Mouse (Mus musculus) cerebellum, adult 18-20 months (tissue): ENCODE results near the gene Zcchc9.
"Not testable (repeated sequence)": the region's sequence is repeated elsewhere in the genome, so short reads cannot be mapped to it uniquely, and the experiment has no call there.

Experiments used
- DNase-seq, 2 experiments: peaks; one replicate each; pipeline ENCODE4 v3.0.0; 2021

Zcchc9 gene

DNA sequence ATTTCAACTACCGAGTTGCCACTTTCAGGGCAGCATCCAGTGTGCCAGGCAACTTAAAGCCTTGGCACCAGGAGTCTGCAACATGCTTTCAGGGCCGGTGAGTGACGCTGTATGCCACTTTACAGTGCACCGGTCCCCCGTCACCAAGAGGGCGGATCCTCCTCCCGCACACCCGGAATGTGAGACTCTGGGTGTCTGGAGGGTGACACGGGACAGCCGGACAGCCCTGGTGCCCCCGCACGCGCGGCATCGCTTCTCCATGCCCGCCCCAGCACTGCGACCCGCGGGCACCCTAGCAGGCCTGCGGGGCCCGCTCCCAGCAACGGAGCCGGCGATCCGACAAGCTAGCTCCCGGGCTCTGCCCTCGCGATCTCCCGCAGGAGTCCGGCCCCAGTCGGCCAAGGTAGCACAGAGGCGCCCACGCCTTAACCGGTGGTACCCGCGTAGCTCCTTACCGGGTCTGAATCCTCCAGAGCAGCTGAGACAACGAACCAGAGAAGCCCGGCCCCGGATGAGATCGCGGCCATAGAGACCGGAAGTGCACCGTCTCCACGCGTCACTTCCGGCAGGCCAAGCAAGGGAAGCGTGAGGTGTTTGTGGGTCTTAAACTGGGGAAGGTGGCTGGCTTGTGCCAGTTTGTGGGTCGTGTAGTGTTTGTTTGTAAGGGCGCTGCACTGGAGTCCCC lies at the start of gene Zcchc9:
Gene Zcchc9, minus strand, starts transcription at position 551 of the 685 bp plus-strand sequence.
- DNase-seq = peak; percentile 89 to 93

DNA sequence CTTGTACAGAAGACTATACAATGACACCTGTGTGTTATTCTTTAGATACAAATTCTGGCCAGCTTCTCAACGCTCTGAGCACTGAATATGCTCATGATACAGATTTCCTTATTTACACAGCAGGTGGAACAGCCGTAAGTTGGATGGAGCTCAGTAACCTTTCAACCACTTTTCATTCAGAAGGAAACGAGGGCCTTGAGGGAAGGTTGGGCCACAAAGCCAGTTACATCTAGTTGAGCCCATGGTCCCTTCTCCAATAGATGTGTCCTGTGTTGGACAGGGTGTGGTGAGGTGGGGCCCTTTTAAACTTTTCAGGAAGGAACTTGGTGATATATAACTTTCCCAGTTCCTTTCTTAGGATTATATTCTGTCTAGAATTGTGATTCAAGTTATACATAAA lies 46.9 kb upstream of the Zcchc9 start:
- DNase-seq = no peak

DNA sequence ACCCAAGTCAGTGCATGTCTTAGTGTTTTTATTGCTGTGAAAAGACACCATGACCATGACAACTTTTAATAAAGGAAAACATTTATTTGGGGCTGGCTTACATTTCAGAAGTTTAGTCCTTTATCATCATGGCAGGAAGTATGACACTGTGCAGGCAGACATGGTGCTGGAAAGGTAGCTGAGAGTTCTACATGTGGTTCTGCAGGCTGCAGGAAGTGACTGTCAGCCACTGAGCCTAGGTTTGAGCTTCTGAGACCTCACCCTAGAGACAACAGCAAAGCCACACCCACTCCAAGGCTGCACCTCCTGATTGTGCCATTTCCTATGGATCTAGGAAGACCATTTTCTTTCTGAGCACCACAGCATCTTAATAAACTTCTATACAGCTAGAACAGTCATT lies 20.4 kb upstream of the Zcchc9 start:
- DNase-seq = no peak

DNA sequence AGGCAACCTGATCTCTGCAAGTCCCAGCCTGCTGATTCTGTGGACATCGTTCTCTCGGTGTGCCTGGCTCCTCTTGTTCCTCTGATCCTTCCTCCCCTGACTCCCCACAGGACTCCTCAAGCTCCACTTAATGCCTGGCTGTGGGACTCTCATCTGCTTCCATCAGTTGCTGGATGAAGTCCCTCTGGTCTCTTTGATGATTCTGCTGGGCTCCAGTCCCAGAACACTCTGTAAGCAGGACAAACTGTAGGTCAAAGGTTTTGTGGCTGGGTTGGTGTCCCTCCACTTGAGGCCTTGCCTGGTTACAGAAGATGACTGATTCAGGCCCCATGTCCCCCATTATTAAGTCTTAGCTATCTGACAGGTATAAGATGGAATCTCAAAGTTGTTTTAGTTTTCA lies 18.6 kb upstream of the Zcchc9 start:
- DNase-seq = no peak

DNA sequence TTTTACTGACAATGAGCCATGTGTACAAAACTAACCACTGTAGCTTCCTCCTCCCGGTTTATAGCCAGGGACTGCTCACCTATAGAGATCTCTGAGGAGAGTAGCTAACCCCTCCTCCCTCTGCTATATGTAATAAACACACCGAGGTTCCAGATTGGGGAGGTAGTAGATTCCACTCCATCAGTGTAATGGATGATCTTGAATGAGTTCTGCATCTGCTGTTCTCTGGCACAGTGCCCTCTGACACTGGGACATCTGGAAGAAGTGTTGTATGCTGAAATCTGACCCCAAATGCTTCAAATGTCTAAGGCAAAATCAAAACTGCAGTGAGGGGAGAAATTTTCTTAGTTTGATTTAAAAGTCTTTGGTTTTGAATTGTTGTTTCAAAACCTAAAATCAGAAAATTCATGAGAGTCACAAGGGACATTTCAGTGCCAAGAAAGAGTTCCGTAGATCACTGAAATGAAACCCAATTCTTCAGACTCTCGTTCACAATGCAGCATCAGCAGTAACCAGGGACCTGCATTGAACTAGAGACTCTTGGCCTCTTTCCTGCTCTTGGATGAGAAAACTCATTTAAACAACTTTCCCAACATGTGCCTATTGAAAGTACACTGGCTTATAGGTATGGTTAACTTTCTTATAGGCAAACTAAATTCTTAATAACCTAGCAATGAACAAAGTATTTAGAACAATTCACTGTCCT lies 17.5 kb upstream of the Zcchc9 start:
- DNase-seq = no peak

DNA sequence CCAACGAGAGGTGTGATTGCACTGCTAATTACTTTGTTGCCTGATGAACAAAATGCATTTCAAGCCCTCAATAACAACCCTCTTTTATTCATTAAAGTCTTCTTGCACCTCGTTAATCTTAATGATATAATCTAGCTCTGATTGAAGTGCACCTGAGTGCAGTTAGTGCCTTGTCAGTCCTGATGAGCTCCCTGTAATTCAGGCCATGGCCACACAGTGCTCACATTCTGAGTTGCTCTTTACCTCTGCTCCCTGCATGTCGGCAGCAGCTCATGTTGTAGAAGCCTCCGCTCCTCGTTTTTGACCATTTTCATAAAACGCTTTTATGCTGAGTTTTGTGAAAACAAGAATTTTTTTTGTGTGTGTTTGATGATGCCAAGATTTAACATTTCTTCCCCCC lies 16.2 kb upstream of the Zcchc9 start:
- DNase-seq = no peak

DNA sequence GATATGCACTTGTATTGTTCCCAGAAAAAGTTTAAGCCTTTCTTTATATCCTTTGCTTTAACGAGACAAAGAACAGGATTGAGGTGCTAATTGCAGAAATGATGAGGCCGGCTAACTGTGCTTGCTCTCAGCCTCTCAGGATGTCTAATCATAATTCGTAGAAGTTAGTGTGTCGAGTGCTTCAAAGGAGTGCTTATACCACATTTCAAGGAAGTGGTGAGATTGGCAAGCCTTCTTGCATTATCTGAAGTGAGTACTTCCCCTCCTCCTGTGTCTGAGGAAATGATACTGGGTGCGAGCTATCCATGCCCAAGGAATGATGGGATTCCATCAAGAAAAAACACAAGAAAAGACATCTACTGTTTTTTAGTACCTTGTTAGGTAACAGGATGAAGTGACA lies 7.2 kb upstream of the Zcchc9 start:
- no peak for DNase-seq

DNA sequence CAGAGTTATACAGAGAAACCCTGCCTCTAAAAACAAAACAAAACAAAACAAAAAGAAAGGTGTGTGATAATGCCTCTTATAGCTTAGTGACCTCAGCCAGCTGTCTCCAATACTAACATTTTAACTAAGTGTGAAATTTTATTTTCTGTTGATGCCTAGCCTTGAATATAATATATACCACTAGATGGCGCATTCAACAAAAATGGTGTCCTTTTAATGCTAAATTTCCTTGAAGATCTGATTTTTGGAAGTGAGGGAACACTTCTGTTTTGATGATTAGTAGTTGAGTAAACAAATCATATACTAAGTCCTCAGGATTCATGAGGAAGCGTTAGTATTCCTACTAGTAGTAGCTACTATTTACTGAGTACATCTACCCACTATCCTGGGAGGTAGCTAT lies 2.0 kb upstream of the Zcchc9 start:
- no peak for DNase-seq

DNA sequence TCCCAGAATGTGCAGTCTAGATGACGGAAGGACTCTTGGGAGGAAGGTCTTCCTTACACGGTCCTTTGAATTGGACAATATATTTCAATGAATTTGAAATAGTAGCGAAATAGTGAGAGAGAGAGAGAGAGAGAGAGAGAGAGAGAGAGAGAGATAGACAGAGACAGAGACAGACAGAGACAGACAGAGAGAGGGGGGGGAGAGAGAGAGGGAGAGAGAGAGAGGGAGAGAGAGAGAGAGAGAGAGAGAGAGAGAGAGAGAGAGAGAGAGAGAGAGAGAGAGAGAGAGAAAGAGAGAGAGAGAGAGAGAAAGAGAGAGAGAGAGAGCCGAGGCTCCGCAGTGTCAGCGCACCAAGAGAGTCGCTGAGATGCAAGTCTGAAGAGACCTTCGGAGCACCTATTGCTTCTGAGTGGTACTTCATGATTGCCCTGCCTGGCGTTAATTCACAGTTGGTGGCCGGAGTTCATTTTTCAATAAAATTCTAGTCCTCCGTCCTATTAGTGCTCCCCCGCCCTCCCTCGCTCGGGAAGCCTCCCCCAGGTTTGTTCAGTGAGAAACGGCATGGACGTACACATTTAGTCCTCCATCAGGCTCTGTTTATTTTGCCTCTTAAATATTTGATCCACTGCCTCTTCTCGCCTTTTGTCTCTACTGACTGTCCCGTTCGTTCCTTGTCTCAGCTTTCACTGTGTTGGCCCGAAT lies 520 bp upstream of the Zcchc9 start:
- DNase-seq = peak; percentile 12 to 25

DNA sequence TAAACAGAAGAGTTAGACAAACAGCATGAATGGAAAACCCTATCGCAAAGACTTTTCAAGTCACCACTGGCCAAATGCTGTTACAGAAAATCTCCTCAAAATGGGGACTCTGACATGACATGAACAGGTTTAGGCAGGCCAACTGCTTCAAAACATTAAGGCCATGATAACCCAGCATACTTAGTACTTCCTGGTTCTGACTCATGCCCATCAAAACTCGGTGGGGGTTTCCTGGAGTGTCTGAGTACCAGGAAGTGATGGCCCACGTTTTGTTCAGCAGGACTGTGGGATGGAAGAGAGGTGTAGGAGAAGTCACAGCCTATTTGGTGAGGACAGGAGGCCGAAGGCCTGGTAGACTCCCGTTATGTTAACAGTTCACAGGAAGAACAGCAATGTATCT lies 5.8 kb downstream of the Zcchc9 start:
- DNase-seq = no peak

DNA sequence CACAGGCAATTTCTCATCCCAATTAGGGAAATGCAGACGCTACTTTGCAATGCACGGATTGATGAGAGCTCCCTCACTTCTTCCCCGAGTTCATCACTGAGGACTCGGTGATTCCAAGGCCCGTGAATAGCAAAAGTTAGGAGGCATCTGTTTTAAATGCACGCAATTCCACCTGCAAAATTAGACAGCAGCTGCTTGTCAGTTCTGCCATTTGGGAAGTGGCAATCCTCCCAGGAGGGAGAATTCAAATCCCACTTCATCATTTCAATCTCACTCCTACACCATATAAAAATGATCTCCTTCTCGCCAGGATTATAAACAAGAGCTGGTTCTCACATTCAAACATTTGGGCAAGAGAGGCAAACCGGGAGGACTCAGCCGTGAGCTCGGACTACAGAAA lies 10.1 kb downstream of the Zcchc9 start:
- no peak for DNase-seq

DNA sequence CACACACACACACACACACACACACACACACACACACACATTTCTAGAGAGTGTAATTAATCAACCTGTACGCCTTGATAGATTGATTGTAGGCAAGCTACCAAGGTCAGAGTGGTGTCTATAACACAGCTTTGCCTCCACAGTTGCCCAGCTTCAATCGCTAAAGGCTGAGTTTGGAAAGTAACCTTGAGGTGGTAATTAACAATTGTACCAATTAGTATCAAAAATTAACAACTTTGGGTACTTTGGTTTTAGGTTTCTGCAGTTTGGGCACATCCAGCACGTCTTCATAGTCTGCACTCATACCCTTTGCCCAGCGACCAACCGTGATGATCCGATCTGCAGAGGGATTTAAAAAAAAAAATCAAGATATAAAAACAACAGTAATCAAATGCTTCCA lies 10.6 kb downstream of the Zcchc9 start:
- no peak for DNase-seq

DNA sequence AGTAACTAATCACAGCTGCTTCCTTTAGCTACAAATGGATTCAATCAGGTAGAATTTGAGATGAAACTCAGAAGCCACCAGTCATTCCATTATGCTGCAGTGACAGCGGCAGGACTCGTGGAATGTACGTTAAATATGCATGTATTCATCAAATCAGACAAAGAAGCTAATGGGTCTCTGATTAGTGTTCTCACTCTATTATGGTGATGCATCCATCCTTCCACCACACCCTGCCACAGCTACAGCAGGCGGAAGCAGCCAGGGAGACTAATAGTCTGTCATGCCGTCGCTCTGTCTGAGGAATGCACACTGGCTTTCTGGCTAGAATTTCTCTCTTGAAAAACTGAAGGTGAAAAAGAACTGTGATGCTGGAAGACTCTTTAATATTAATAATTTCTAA lies 11.5 kb downstream of the Zcchc9 start:
- no peak for DNase-seq

DNA sequence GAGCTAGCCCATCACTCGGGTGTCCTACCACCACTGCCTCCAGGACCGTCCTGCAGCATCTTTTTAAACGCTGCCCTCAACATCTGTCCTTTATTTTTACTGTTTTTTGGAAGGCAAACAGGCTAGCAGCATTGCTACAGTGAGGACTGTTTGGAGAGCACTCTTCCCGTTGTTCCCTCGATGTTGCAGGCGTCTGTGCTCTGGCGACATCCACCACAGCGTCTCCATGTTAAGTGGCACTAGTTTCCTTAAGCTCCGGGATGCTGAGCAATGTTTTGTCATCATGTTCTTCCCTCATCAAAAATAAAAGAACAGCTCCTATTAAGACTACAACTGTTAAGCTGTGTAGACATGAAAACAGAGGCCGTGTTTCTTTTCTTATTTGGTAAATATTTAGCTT lies 11.9 kb downstream of the Zcchc9 start:
- DNase-seq = no peak

DNA sequence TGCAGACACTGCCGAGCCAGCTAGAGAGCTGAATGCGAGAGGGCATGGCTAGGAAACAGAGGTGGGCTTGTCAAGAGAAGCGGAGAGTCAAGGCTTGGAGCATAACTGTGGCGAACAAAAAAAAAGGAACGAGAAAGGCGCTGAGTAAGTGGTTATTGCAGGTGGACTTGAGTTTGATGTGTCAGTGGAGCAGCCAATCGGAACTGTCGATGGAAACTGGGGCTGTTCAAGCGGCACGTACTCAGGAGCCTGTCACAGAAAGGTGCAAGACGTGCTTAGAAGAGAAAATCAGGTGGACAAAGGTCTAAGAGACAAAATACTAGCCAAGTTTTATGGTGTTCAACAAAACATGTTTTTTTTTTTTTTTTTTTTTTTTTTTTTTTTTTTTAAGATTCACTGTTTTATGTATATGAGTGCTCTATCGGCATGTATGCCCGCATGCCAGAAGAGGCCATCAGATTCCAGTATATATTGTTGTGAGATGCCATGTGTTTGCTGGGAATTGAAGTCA lies 12.5 kb downstream of the Zcchc9 start:
- no peak for DNase-seq

DNA sequence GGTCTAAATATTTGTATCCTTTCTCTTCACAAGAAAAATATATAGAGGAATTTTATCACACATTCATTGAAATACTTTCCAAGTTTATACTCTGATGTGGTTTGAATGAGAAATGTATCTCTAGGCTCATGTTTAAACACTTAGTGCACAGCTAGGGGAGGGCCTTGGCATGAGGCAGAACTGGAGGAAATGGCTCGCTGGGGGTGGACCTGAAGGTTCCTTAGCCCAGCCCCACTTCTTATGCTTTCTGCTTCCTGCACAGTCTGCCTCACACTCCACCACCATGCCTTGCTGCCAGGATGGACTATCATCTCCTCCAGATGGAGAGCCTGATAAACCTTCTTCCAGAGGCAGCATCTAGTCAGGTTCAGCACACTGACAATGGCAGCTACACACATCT lies 15.5 kb downstream of the Zcchc9 start:
- no peak for DNase-seq

DNA sequence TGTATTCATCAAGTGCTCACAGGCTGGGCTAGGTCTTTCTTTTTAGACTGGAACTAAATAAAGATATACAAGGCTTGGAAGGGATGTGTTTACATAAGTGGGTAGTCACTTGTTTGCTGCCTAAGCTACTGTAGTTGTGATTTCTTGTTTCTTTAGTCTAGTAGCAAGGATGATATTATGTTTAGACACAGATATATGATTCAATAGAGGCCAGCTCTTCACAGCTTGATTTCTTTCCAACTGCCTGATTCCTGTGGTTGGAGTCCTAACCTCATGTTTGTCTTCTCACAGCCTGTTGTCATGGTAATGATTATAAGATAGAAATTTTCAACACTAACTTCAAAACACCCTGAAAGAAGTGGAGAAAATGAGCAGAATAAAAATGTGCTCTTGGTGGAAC lies 27.6 kb downstream of the Zcchc9 start:
- no peak for DNase-seq

DNA sequence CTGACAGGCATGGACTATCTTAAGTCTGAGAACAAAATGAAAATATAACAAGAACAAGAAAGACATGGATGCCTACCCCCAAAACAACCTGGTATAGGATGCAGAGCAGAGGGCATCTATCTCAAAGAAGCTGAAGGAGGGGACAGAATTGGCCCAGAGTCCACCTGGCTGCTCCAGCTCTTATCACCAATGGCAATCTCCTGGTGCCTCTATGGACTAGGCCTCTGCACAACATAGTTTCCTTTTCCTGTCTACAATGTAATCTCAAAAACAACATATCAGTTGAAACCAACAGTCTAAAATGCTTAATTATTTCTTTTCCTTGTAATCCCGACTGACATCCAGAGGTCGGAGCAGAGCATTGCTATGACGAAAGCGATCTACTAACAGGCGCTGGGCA lies 29.4 kb downstream of the Zcchc9 start:
- DNase-seq = no peak

DNA sequence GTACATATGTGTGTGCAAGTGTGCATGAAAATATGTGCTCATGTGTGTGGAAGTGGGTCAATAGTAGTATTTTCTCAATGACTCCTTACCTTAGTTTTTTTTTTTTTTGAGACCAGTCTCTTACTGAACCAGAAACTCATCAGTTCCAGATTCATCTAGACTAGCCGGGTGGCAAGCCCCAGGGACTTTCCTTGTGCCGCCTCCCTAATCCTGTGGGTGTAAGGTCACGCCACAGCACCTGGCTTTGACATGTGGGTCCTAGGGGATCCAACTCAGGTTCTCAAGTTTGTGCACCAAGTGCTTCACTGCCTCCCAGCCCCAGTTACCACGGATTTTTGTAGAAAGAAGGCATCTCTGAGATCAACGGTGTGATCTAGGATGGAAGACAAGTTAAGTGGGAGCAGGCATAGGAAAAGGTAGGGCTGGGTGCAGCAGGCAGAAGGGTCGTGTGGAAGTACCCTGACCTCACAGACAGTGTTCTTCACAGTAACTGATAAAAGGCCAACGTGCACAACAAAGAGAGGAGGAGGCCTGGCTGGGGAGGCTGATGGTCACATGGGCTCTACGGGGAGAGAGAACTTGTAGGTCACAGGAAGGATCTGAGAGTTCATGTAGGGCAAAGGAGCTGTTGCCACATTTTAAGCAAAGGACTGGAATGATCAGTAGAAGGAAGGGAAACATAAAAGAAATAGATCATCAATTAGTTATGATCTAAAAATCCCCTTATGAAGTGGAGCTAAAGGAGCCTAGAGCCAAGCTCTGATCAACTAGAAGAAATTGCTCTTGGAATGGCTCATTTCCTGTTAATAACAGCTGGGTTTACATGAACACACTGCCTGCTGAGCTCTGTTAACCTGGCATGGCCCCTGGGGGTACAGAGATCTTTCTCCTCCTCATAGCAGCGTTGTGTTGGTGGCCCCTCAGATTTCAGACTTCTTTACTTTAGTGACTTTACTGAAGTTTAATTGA lies 38.5 kb downstream of the Zcchc9 start:
- no peak for DNase-seq

DNA sequence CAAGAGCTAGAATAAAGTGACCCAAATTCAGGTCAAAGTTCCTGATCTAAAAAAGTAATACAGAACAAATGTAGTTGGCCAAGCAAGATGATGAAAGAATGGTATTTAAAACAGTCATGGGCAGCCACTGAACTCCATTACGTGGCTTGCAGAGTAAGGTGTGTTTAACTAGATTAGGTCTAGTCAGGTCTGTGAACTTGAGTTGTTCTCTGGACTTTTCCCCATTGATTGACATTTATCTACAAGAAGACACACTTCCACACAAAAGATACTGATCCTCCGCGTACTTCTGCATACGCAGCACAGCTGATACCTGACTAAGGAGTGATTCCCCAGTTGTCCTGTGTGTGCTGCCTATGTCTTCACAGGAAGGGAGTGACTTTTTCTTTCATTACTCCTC lies 41.9 kb downstream of the Zcchc9 start:
- DNase-seq = no peak

DNA sequence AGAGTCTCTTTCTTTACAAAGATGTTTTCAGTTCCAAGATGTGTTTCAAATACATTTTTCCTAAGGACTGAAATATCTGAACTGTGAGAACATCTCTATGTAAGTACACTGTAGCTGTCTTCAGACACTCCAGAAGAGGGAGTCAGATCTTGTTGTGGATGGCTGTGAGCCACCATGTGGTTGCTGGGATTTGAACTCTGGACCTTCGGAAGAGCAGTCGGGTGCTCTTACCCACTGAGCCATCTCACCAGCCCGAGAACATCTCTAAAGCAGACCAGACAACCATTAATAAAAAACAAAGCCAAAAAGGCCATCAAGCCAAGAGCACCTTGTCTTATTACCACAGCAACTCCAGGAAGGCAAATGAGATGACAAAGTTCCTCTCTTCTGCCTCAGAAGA lies 43.9 kb downstream of the Zcchc9 start:
- not testable (repeated sequence) for DNase-seq

DNA sequence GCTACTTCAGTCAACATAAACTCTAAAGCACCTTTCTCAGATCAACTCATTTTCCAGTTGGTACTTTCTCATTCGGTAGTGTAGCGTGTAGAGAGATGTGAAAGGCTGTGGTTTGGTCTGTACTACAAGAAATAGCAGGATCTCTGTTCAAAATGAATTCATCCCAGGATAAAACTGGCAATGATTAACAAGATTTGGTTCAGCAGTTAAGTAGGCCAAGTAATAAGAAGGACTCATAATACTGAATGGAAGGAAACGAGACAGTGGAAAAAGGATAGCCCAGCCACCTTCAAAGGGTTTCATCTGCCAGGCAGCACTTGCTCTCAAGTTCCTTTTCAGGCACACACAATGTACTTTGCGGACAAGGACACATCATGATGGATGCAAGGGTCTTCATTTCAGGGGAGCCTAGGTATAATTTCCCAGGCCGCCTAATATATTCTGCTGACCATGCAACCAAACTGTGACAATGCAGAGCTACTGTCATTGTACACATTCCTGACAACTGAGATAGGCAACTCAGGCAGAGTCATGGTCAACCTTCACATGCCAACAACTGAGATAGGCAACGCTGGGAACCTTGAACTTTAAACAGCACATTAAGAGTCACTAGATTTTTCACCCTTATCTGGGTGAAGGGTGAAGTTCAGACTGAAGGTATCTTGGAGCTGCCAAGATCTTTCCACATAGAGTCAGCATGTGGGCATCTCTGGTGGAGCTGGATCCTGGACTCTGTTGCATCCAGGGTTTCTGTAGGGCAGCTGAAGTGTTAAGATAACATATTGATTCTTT lies 45.7 kb downstream of the Zcchc9 start:
- DNase-seq = no peak
